Mouse (Mus musculus): Measurements from ENCODE around the gene Ces4a.
"Not testable (repeated sequence)": the region's sequence is repeated elsewhere in the genome, so short reads cannot be mapped to it uniquely, and the experiment has no call there.

The Ces4a gene

DNA sequence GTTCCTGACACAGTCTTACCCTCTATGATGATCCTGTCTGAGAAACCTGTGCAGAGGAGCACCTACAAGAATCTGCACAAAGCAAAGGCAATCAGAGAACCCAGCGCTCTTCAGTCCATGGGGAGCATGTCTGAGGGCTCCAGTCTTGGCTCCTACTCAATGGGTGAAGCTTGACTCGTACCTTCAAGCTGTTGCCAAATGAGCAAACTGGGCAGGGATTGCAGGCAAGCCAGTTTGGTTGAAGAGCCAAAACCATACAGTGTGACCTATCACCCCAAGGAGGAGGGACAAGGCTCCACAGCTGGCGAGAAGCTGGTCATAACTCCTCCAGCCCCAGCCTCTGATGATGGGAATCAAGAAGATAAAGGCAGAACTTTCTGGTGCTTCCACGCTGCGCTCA lies at the start of gene Ces4a:
TSS of gene Ces4a (plus strand) at position 292 of the 400 bp plus-strand sequence.
- DNase-seq = no peak

DNA sequence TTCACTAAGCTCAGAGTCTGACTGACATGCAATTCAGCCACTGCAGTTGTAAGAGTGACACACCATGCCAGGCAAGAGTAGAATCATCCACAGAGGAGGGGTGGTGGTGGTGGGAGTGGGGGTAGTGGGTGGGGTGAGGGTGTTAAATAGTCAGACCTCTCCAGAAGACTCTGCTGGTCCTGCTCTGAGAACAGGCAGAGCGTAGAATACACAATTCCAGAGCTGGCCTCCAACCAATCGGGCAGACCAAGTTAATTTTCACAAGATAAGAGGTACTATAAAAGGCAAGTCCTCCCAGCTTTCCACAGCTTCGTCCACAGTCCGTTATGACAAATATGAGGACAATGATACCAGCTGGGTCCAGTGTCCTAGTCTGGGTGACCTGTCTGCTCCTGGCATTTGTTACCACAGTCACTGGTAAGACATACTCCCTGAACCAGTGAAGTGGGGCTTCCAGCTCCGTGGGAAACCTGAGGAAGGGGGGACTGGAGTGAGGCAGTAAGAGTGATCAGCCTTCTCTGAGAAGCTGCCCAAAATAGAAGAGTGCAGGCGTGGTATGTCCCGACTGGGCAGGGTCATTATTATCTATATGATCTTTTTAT lies 48.0 kb upstream of the Ces4a start, which contains the start of gene Ces3b:
TSS of gene Ces3b (plus strand) at position 305 of the 602 bp plus-strand sequence.
- DNase-seq = no peak

DNA sequence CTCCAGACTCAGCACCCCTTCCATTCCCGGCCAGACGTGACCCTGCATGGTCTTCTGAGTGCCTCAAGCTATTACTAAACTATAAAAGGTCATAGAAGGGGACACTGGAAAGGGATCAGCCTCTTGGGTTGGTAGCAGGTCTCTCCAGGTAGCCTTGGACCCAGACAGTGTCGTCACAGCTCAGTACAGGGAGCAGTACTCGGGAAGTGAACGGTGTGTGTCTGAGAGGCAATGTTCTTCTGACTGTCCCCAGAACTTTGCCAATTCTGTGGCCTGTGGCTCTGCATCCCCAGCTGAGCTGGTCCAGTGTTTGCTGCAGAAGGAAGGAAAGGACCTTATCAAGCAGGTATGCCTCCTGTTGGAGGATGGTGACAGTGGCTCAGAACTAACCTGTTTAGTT lies 43.4 kb upstream of the Ces4a start:
- not testable (repeated sequence) for DNase-seq

DNA sequence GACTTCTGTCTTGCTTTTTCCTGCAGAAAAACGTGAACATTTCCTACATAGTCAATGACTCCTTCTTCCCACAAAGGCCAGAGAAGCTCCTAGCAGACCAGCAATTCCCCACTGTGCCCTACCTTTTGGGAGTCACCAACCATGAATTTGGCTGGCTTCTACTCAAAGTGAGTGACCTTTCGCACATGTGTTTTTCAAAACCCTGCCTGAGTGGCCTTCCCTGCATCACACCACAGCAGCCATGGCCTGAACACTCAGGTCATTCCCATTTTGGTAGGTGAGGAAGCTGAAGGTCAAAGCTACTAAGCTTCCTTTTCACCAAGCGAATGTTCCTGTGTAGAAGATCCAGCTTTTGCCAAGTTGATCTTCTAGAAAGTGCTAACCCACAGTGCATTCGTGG lies 43.0 kb upstream of the Ces4a start:
- no peak for DNase-seq

GRCm38 (mm10) chr8:105093992-105094391 lies 37.6 kb upstream of the Ces4a start:
- DNase-seq = no peak

DNA sequence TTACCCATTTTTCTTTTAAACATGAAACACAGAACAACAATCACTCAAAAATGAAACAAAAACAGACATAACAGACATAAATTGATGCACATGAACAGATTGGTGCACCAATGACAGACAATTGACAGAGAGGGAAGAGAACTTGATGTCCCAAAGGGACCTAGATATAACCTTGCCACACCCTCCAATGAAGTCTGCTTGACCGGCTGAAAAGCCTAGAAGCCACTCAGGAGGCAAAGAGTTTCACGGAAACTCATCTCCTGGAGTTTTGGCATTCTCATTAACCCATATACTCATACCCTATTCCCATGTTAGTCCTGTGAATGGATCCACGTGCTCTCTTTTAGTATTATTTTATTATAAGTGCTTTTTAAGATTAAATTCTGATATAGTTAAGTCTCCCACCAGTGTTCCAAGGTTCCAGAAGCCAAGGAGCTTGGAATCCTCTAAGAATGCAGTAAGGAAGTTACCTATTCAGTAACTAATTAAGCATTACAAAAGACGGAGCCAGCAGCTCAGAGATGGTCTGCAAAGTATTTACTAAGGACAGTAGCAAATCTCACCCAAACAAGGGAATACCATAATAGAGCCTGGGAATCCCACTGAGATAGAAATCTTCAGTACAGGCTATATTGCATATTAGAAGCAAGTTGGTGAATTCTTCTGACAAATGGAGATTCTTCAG lies 29.4 kb upstream of the Ces4a start:
- DNase-seq = not testable (repeated sequence)

DNA sequence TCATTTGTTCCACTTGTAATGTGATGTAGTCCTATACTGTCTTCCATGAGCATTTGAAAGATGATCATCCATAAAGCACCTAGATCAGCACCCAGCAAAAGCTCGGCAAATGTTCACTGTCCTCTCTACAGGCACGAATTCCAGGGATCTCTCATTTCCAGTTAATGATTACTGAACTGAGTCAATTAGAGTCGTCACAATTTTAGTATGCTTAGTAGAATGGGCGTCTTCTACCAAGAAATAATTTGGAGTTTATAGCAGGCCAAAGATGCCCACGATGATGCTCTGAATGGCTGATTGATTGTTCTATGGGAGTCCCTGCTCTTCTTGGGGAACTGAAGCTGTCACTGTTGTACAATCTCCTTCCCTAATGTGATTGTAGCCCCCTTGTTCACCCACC lies 27.9 kb upstream of the Ces4a start:
- DNase-seq = not testable (repeated sequence)

- DNase-seq = no peak
Observed at GRCm38 (mm10) chr8:105104220-105104619, 27.4 kb upstream of the Ces4a start.

DNA sequence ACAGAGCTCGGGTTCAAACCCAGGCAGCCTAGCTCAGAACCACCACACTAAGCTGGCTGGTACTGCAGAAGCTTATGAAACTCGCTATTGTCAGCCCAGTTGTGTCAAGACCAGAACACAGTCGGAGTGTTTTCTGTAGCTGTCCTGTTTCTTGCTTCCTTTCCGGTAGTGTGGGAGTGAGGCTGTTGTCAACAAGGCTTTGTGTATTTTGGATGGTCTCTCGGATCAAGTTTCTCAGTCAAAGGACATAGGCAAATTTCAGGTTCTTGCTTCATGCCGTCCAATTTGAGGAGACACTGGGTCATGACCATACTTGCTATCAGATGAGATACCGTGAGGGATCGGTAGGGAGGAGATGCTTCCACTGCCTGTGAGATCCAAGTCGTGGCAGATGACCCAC lies 1.7 kb upstream of the Ces4a start:
- DNase-seq = no peak

GRCm38 (mm10) chr8:105138423-105138822 lies 6.8 kb downstream of the Ces4a start:
- DNase-seq = peak; percentile 66 to 83

DNA sequence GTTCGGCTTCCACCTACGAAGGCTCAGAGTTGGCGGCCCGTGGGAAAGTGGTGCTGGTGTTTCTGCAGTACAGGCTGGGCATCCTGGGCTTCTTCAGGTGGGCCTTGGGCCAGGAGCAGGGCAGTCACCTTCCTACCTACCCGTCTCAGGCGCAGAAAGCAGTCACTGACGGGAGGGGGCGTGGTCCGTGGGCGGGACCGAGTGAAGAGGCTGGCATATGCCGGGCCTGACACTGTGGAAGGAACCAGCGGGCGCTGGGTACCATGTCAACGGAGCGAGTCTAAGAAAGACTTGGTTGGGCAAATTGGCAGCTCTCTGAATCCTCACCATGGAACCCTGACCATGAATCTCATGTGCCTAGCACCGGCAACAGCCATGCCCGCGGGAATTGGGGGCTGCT lies 10.8 kb downstream of the Ces4a start:
- DNase-seq = no peak

GRCm38 (mm10) chr8:105151654-105152053 lies 20.1 kb downstream of the Ces4a start:
- no peak for DNase-seq

DNA sequence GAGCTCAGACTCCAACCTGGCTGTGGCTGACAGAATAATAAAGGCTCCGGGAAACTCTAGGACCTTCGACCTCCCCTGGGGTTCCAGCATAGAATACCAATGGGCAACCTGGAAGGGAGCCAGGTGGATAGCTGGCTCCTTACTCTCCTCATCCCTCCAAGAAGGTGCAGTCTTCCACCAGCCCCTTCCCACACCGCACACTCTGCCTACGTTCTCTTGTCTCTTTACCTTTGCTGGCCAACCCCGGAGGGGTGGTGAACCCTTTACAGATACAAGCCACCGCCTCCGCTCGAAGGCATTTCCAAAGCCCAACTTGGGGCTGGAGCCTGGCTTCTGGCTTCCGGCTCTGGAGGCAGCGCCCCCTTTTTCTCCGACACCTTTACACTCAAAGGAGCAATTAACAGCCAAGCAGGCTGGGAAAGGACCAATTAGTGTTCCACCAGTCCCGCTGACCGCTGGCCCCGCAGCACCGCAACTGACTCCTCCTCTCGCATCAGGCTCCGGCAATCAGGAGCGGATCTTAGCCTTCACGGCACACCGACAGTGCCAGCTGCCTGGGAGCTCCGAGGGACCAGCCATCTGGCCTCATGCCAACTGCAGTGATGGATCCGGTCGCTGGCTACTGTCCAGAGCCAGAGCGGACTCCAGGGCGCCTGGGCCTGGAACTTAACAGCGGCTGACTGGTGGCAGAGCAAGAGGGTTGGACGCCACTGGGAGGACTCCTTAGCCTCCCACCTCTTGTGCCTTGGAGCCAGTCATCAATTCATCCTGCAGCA lies 21.2 kb downstream of the Ces4a start:
- peak; percentile 85 to 87 for DNase-seq

DNA sequence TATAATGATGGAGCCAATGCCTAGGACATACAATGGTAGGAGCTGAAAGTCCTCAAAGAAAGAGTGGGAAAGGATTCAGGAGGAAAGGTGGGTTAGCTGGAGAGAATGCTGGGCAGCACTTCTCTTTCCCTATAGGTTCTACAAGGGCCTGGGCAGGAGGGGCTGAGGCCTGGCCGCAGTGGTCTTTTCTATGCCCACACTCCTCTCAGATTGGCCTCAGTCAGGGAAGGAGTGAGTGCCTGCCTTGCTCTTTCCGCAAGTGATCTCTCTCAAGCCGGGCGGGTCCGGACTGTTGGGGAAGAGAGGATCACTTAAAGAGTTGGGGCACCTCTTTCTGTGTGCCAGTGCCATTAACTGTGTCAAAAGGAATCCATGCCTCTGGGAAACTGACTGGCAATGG lies 22.7 kb downstream of the Ces4a start:
- DNase-seq = no peak

GRCm38 (mm10) chr8:105155091-105155745 lies 23.6 kb downstream of the Ces4a start:
- DNase-seq = no peak

DNA sequence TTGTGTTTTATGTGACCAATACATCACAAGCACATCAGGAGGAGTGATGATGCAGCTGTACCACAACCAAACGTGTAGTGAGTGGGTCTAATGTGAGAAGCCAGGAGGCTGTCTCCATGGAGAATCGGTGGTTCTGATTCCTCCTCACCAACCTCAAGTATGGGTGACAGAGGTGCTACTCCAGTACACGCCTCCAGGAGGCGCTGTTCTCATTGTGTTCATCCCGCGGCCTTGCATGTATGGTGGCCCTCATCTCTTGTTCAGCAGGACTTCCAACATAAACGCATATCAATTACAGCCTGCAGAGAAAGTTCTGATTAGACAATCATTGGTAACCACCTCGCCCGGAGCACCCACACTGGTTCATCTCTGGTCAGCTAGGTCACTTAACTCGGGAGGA lies 26.0 kb downstream of the Ces4a start:
- peak; percentile 56 to 71 for DNase-seq

DNA sequence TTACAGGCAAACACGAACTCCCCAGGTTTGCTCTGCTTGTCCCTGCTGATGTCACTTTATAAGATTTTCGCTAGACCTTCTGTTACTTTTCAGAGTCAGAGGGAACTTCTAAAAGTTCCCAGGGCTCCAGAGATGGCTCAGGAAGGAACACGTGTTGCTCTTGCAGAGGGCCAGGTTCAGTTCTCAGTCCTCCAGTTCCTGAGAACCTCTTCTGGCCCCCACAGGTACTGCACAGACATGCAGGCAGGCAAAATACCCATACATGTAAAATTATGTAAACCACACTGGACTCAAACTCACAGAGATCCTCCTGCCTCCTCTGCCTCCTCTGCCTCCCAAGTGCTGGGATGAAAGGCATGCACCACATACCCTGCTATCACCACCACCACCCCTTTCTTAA lies 26.5 kb downstream of the Ces4a start:
- DNase-seq = no peak

GRCm38 (mm10) chr8:105161121-105161652 lies 29.6 kb downstream of the Ces4a start:
- no peak for DNase-seq

DNA sequence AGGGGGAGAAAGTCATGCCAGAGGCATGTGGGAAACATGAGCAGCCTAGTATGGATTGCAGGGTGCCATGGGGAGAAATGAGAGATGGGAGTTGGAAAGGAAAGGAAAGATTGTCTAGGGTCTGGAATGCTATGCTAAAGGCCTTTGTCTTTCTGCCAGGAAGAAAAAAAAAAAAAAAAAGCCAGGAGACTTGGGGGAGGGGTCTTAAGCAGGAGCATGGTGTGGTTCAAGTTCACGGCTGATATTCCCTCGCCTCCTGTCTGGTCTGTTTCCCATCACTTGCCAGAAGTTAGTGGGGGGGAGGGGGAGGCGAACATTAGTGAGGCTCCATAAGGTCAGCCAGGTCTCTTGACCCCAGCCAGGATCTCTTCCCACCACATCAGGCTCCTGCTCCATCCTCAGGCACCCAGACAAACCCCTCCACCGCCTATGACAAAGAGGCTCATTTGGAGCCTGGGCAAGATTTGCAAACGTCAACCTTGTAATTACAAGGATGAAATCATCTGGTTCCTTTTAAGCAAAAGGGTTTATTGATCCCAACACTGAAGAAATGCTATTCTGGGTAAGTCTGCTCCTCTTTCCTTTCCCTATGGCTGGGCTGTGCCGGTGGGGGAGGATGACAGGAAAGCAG lies 32.8 kb downstream of the Ces4a start:
- no peak for DNase-seq

DNA sequence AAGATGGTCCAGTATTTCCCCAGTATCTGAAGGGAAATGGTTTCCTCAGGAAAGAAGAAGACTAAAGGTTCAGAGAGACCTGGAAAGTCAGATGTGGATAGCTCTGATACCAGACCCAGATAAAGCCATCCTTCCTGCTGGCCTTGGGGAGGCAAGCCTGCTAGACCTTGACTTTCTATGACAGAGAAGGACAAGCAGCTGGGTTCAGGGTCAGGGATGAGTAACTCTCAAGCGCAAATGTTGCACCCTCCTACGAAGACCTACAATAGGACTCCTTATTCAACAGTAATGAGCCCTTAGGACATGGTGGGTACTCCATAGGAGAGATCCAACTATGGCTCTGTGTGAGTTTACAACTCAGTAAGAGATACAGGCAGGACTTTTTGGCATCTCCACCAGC lies 33.6 kb downstream of the Ces4a start:
- no peak for DNase-seq

GRCm38 (mm10) chr8:105167116-105167515 lies 35.5 kb downstream of the Ces4a start:
- DNase-seq = no peak

GRCm38 (mm10) chr8:105169582-105169981 lies 38.0 kb downstream of the Ces4a start:
- no peak for DNase-seq

GRCm38 (mm10) chr8:105170041-105170380 lies 38.4 kb downstream of the Ces4a start:
- DNase-seq = no peak
